Mouse (Mus musculus): ENCODE measurements around the gene Olfr1431.
"Not testable (repeated sequence)": the region's sequence is repeated elsewhere in the genome, so short reads cannot be mapped to it uniquely, and the experiment has no call there.

Olfr1431 gene

GRCm38 (mm10) chr19:12200334-12200733, at the start of gene Olfr1431:
Gene Olfr1431, plus strand, starts transcription at chr19:12200634.
- no peak for DNase-seq (ENCODE audit: low read depth)

GRCm38 (mm10) chr19:12170062-12170599, 30.3 kb upstream of the Olfr1431 start, which contains the start of gene Olfr1555-ps1:
Gene Olfr1555-ps1, minus strand, starts transcription at chr19:12170112.
- DNase-seq (ENCODE audit: low read depth) = not testable (repeated sequence)

GRCm38 (mm10) chr19:12175431-12175830, 25.0 kb upstream of the Olfr1431 start:
- DNase-seq (ENCODE audit: low read depth) = not testable (repeated sequence)

- not testable (repeated sequence) for DNase-seq (ENCODE audit: low read depth)
These were observed 1.4 kb upstream of the Olfr1431 start for GRCm38 (mm10) chr19:12199076-12199475.

- not testable (repeated sequence) for DNase-seq (ENCODE audit: low read depth)
These were observed 32.1 kb downstream of the Olfr1431 start, which contains the start of gene Olfr1432 for GRCm38 (mm10) chr19:12232496-12232895. Gene Olfr1432, minus strand, starts transcription at chr19:12232596.

GRCm38 (mm10) chr19:12241559-12241958, 41.1 kb downstream of the Olfr1431 start, which contains the start of gene Olfr262:
Gene Olfr262, minus strand, starts transcription at chr19:12241659.
- DNase-seq (ENCODE audit: low read depth) = no peak

- DNase-seq (ENCODE audit: low read depth) = no peak
These were observed 60.3 kb downstream of the Olfr1431 start, which contains the start of gene Olfr235 for GRCm38 (mm10) chr19:12260732-12261131. Gene Olfr235, plus strand, starts transcription at chr19:12261032.

Data from fibroblast of lung, adult 2 months (primary cell).